Mouse (Mus musculus): ENCODE measurements around the gene Epha2. TPM values are rescaled to one million over a fixed set of nuclear protein-coding genes. Genes with fewer than 3 reads are reported as not detected.
A peak's percentile ranks its signal among the peaks of the same experiment; 100 is the strongest.

The Epha2 gene
- polyA plus RNA-seq, 1 experiment from 2014 or later = 2.6 TPM

GRCm38 (mm10) chr4:141280471-141280870 lies 20.6 kb upstream of the Epha2 start:
- no peak for ATAC-seq (ENCODE audit: insufficient number of reproducible peaks, insufficient read depth, low FRiP score, low TSS enrichment, low read depth)
- no peaks in the 10 kb centered on the region for H3K36me3 ChIP-seq
- H3K27ac ChIP-seq = no peak overlapping the region
- H3K9ac ChIP-seq = no peak overlapping the region
- WGBS = 92% methylated on average over 1 of the region's 1 CpGs
- H3K4me2 ChIP-seq = no peak overlapping the region
- no peaks in the 10 kb centered on the region for H3K9me3 ChIP-seq
- H3K27me3 ChIP-seq = peaks cover 13% of the 10 kb centered on the region
- peaks cover 23% of the 10 kb centered on the region for H3K4me1 ChIP-seq
- H3K4me3 ChIP-seq = no peak overlapping the region

GRCm38 (mm10) chr4:141281153-141281552 lies 19.9 kb upstream of the Epha2 start:
- peaks cover 23% of the 10 kb centered on the region for H3K4me1 ChIP-seq
- no peak overlapping the region for H3K4me2 ChIP-seq
- no peak overlapping the region for H3K9ac ChIP-seq
- no peaks in the 10 kb centered on the region for H3K36me3 ChIP-seq
- WGBS = 30% methylated on average over 6 of the region's 6 CpGs
- H3K27ac ChIP-seq = no peak overlapping the region
- H3K4me3 ChIP-seq = no peak overlapping the region
- peaks cover 18% of the 10 kb centered on the region for H3K27me3 ChIP-seq
- ATAC-seq (ENCODE audit: insufficient number of reproducible peaks, insufficient read depth, low FRiP score, low TSS enrichment, low read depth) = no peak
- no peaks in the 10 kb centered on the region for H3K9me3 ChIP-seq

- H3K36me3 ChIP-seq = no peaks in the 10 kb centered on the region
- peaks cover 22% of the 10 kb centered on the region for H3K27me3 ChIP-seq
- no peak overlapping the region for H3K4me2 ChIP-seq
- no peaks in the 10 kb centered on the region for H3K9me3 ChIP-seq
- H3K27ac ChIP-seq = no peak overlapping the region
- WGBS = 43% methylated on average over 1 of the region's 1 CpGs
- peaks cover 24% of the 10 kb centered on the region for H3K4me1 ChIP-seq
- H3K9ac ChIP-seq = no peak overlapping the region
- no peak overlapping the region for H3K4me3 ChIP-seq
- ATAC-seq (ENCODE audit: insufficient number of reproducible peaks, insufficient read depth, low FRiP score, low TSS enrichment, low read depth) = no peak
Measured at GRCm38 (mm10) chr4:141281578-141281977, 19.5 kb upstream of the Epha2 start.

- H3K27me3 ChIP-seq = peaks cover 27% of the 10 kb centered on the region
- WGBS = 61% methylated on average over 3 of the region's 3 CpGs
- no peak overlapping the region for H3K27ac ChIP-seq
- no peak for ATAC-seq (ENCODE audit: insufficient number of reproducible peaks, insufficient read depth, low FRiP score, low TSS enrichment, low read depth)
- H3K9ac ChIP-seq = no peak overlapping the region
- no peaks in the 10 kb centered on the region for H3K9me3 ChIP-seq
- H3K36me3 ChIP-seq = no peaks in the 10 kb centered on the region
- H3K4me1 ChIP-seq = peaks cover 29% of the 10 kb centered on the region
- no peak overlapping the region for H3K4me3 ChIP-seq
- no peak overlapping the region for H3K4me2 ChIP-seq
Measured at GRCm38 (mm10) chr4:141282087-141282486, 19.0 kb upstream of the Epha2 start.

GRCm38 (mm10) chr4:141282623-141283022 lies 18.4 kb upstream of the Epha2 start:
- Histone ChIP-seq H3K27me3 (peaks cover 32% of the 10 kb centered on the region), H3K4me2 (no peak overlapping the region)

GRCm38 (mm10) chr4:141283176-141283878 lies 17.7 kb upstream of the Epha2 start:
- Histone ChIP-seq H3K4me1 (peaks cover 30% of the 10 kb centered on the region), H3K36me3 (no peaks in the 10 kb centered on the region), H3K4me3 (no peak overlapping the region), H3K27me3 (peaks cover 39% of the 10 kb centered on the region), H3K27ac (no peak overlapping the region), H3K9me3 (no peaks in the 10 kb centered on the region), H3K4me2 (no peak overlapping the region), H3K9ac (no peak overlapping the region)
- ATAC-seq (ENCODE audit: insufficient number of reproducible peaks, insufficient read depth, low FRiP score, low TSS enrichment, low read depth) = no peak
- WGBS = 59% methylated on average over 12 of the region's 12 CpGs

More at GRCm38 (mm10) chr4:141282623-141283022, 18.4 kb upstream of the Epha2 start:
- no peak overlapping the region for H3K9ac ChIP-seq
- no peaks in the 10 kb centered on the region for H3K9me3 ChIP-seq
- no peak overlapping the region for H3K4me3 ChIP-seq
- no peak overlapping the region for H3K27ac ChIP-seq
- no peak for ATAC-seq (ENCODE audit: insufficient number of reproducible peaks, insufficient read depth, low FRiP score, low TSS enrichment, low read depth)
- H3K4me1 ChIP-seq = peaks cover 33% of the 10 kb centered on the region
- WGBS = 42% methylated on average over 5 of the region's 5 CpGs
- no peaks in the 10 kb centered on the region for H3K36me3 ChIP-seq

GRCm38 (mm10) chr4:141283879-141284411 lies 17.1 kb upstream of the Epha2 start:
- no peaks in the 10 kb centered on the region for H3K9me3 ChIP-seq
- no peak overlapping the region for H3K9ac ChIP-seq
- 22% methylated on average over 8 of the region's 8 CpGs for WGBS
- H3K4me3 ChIP-seq = no peak overlapping the region
- ATAC-seq (ENCODE audit: insufficient number of reproducible peaks, insufficient read depth, low FRiP score, low TSS enrichment, low read depth) = no peak
- H3K27me3 ChIP-seq = peaks cover 45% of the 10 kb centered on the region
- H3K27ac ChIP-seq = no peak overlapping the region
- H3K4me2 ChIP-seq = no peak overlapping the region
- no peaks in the 10 kb centered on the region for H3K36me3 ChIP-seq
- H3K4me1 ChIP-seq = peaks cover 29% of the 10 kb centered on the region

GRCm38 (mm10) chr4:141284486-141284885 lies 16.6 kb upstream of the Epha2 start:
- no peak for ATAC-seq (ENCODE audit: insufficient number of reproducible peaks, insufficient read depth, low FRiP score, low TSS enrichment, low read depth)
- WGBS = 71% methylated on average over 3 of the region's 3 CpGs
- H3K9ac ChIP-seq = no peak overlapping the region
- H3K36me3 ChIP-seq = no peaks in the 10 kb centered on the region
- no peak overlapping the region for H3K27ac ChIP-seq
- H3K27me3 ChIP-seq = peaks cover 51% of the 10 kb centered on the region
- H3K4me2 ChIP-seq = no peak overlapping the region
- H3K4me1 ChIP-seq = peaks cover 29% of the 10 kb centered on the region
- H3K9me3 ChIP-seq = no peaks in the 10 kb centered on the region
- no peak overlapping the region for H3K4me3 ChIP-seq

GRCm38 (mm10) chr4:141285128-141285527 lies 15.9 kb upstream of the Epha2 start:
- Histone ChIP-seq H3K27me3 (peaks cover 56% of the 10 kb centered on the region), H3K4me1 (peaks cover 29% of the 10 kb centered on the region)
- WGBS = 14% methylated on average over 8 of the region's 8 CpGs

GRCm38 (mm10) chr4:141286860-141287517 lies 14.1 kb upstream of the Epha2 start:
- peak; percentile 52; the same call in 1 of the 2 replicates for ATAC-seq (ENCODE audit: insufficient number of reproducible peaks, insufficient read depth, low FRiP score, low TSS enrichment, low read depth)
- Histone ChIP-seq H3K27me3 (peaks cover 75% of the 10 kb centered on the region), H3K36me3 (no peaks in the 10 kb centered on the region), H3K4me3 (no peak overlapping the region), H3K27ac (0 out of 2 replicates have a peak overlapping the region, but pooled peaks have one; percentile 30), H3K9me3 (no peaks in the 10 kb centered on the region), H3K9ac (peak overlapping the region; percentile 41), H3K4me2 (peak overlapping the region; percentile 42), H3K4me1 (peaks cover 31% of the 10 kb centered on the region)
- WGBS = 8% methylated on average over 20 of the region's 20 CpGs

More at GRCm38 (mm10) chr4:141285128-141285527, 15.9 kb upstream of the Epha2 start:
- Histone ChIP-seq H3K9me3 (no peaks in the 10 kb centered on the region), H3K27ac (no peak overlapping the region), H3K36me3 (no peaks in the 10 kb centered on the region), H3K4me2 (no peak overlapping the region), H3K4me3 (no peak overlapping the region), H3K9ac (no peak overlapping the region)
- ATAC-seq (ENCODE audit: insufficient number of reproducible peaks, insufficient read depth, low FRiP score, low TSS enrichment, low read depth) = no peak

GRCm38 (mm10) chr4:141287518-141288004 lies 13.5 kb upstream of the Epha2 start:
- Histone ChIP-seq H3K4me2 (peak overlapping the region; percentile 42), H3K9me3 (no peaks in the 10 kb centered on the region), H3K27me3 (peaks cover 81% of the 10 kb centered on the region), H3K36me3 (no peaks in the 10 kb centered on the region), H3K4me1 (peaks cover 33% of the 10 kb centered on the region), H3K9ac (peak overlapping the region; percentile 41), H3K27ac (0 out of 2 replicates have a peak overlapping the region, but pooled peaks have one; percentile 30), H3K4me3 (no peak overlapping the region)
- ATAC-seq (ENCODE audit: insufficient number of reproducible peaks, insufficient read depth, low FRiP score, low TSS enrichment, low read depth) = no peak
- WGBS = 6% methylated on average over 15 of the region's 15 CpGs
